In genomic region chr7:19956341-19956781, GRCm38 (mm10) we compare ENCODE assay signal across 8 mouse cellular contexts. TPM values are rescaled to one million over a fixed set of nuclear protein-coding genes. Genes with fewer than 3 reads are reported as not detected.
DNase-seq lines count a peak whose midpoint lies in the region; ATAC-seq and TF ChIP-seq lines count a peak whose summit lies in the region.

No protein-coding gene starts in this region.

- TF ChIP-seq CTCF in kidney, postnatal 0 days (IDR thresholded peaks at IDR 0.05; ENCODE audit: low read depth), result peak; percentile 92
- TF ChIP-seq CTCF in liver, postnatal 0 days (IDR thresholded peaks at IDR 0.05; ENCODE audit: low read depth), result peak; percentile 90

- DNase-seq in A20 (ENCODE audit: low read depth, low spot score), result peak; percentile 71
- DNase-seq in adrenal gland, adult 18-20 months (ENCODE audit: low spot score in 2 of 2), result peak; percentile 90 to 91
- peak; percentile 79 for DNase-seq in embryo, embryonic 11.5 days (ENCODE audit: low read depth, low spot score)
- peak; percentile 91 for DNase-seq in kidney, postnatal 0 days (ENCODE audit: low spot score)
- peak; percentile 87 for DNase-seq in liver, postnatal 0 days
- peak; percentile 97 for DNase-seq in testis, postnatal 10 days (ENCODE audit: low spot score)

- no peaks in the 10 kb centered on the region for H3K36me3 ChIP-seq in kidney, postnatal 0 days (ENCODE audit: insufficient read depth, low read length)
- no peaks in the 10 kb centered on the region for H3K36me3 ChIP-seq in liver, postnatal 0 days (replicated peaks; ENCODE audit: insufficient read depth, low read length)
- no peaks in the 10 kb centered on the region for H3K36me3 ChIP-seq in neural tube, embryonic 14.5 days (ENCODE audit: control insufficient read depth, insufficient read depth, low read length)

- no peak for TF ChIP-seq EP300 in liver, postnatal 0 days (IDR thresholded peaks at IDR 0.05; ENCODE audit: low read depth)

- no peak overlapping the region for H3K4me3 ChIP-seq in kidney, postnatal 0 days (replicated peaks; ENCODE audit: low read depth, low read length)
- no peak overlapping the region for H3K4me3 ChIP-seq in liver, postnatal 0 days (ENCODE audit: low read depth, low read length)
- no peak overlapping the region for H3K4me3 ChIP-seq in neural tube, embryonic 14.5 days (ENCODE audit: low read depth, low read length)

- no peaks in the 10 kb centered on the region for H3K4me1 ChIP-seq in kidney, postnatal 0 days (replicated peaks; ENCODE audit: insufficient read depth, low read length)
- H3K4me1 ChIP-seq in liver, postnatal 0 days (ENCODE audit: insufficient read depth), result no peaks in the 10 kb centered on the region
- H3K4me1 ChIP-seq in neural tube, embryonic 14.5 days (ENCODE audit: control insufficient read depth, insufficient read depth, low read length), result no peaks in the 10 kb centered on the region

- no peak overlapping the region for H3K27ac ChIP-seq in kidney, postnatal 0 days
- no peak overlapping the region for H3K27ac ChIP-seq in liver, postnatal 0 days (ENCODE audit: low read depth)
- no peak overlapping the region for H3K27ac ChIP-seq in neural tube, embryonic 14.5 days (ENCODE audit: low read depth, low read length)

- H3K9ac ChIP-seq in kidney, postnatal 0 days (ENCODE audit: low read depth, low read length), result no peak overlapping the region
- no peak overlapping the region for H3K9ac ChIP-seq in liver, postnatal 0 days (replicated peaks)
- no peak overlapping the region for H3K9ac ChIP-seq in neural tube, embryonic 14.5 days (replicated peaks; ENCODE audit: low read depth, low read length)

- peak; percentile 96 for ATAC-seq in granulocyte monocyte progenitor cell, adult 5-6 weeks (replicated peaks; ENCODE audit: poor library complexity, severe bottlenecking)
- 0 out of 2 replicates have a peak, but pooled peaks have one; percentile 57 for ATAC-seq in kidney, postnatal 0 days (replicated peaks; ENCODE audit: low FRiP score, low read depth)
- peak; percentile 80 for ATAC-seq in liver, postnatal 0 days
- peak; percentile 46; the same call in 1 of the 2 replicates for ATAC-seq in neural tube, embryonic 14.5 days (ENCODE audit: low read depth)

- no peaks in the 10 kb centered on the region for H3K9me3 ChIP-seq in kidney, postnatal 0 days (replicated peaks; ENCODE audit: low read length)
- no peaks in the 10 kb centered on the region for H3K9me3 ChIP-seq in liver, postnatal 0 days (ENCODE audit: low read length)
- H3K9me3 ChIP-seq in neural tube, embryonic 14.5 days (ENCODE audit: control insufficient read depth, low read length), result no peaks in the 10 kb centered on the region

- WGBS in kidney, postnatal 0 days, result 3% methylated on average over 7 of the region's 7 CpGs
- 2% methylated on average over 7 of the region's 7 CpGs for WGBS in liver, postnatal 0 days (ENCODE audit: insufficient replicate concordance)
- 2% methylated on average over 7 of the region's 7 CpGs for WGBS in neural tube, embryonic 14.5 days

- no peak overlapping the region for H3K4me2 ChIP-seq in kidney, postnatal 0 days (ENCODE audit: low read length)
- no peak overlapping the region for H3K4me2 ChIP-seq in liver, postnatal 0 days (ENCODE audit: low read depth, low read length)
- H3K4me2 ChIP-seq in neural tube, embryonic 14.5 days (ENCODE audit: low read depth, low read length), result no peak overlapping the region

- no peaks in the 10 kb centered on the region for H3K27me3 ChIP-seq in kidney, postnatal 0 days (ENCODE audit: insufficient read depth, low read length)
- H3K27me3 ChIP-seq in liver, postnatal 0 days (ENCODE audit: insufficient read depth, low read length), result no peaks in the 10 kb centered on the region
- H3K27me3 ChIP-seq in neural tube, embryonic 14.5 days (ENCODE audit: control insufficient read depth, insufficient read depth, low read length), result no peaks in the 10 kb centered on the region

RNA-seq across cellular contexts. Expression of gene Igsf23, which starts 5.8 kb away (rescaled TPM):
- total RNA-seq in adrenal gland, adult 18-20 months (2021), result not detected
- 3.4 TPM in 1 of 2 replicates, not detected in the other for total RNA-seq in granulocyte monocyte progenitor cell, adult 5-6 weeks (2014; fragmentation: Nextera tagmentation)
- not detected in 2 replicates for total RNA-seq in granulocyte monocyte progenitor cell, adult 5-6 weeks (2017)
- 0.10 and 0.13 TPM in 2 replicates for polyA plus RNA-seq in kidney, postnatal 0 days (2015; fragmentation: Nextera tagmentation; extraction: Ambion mirVana)
- 0.69 and 0.89 TPM in 2 replicates for polyA plus RNA-seq in liver, postnatal 0 days (2015; fragmentation: Nextera tagmentation; extraction: Ambion mirVana)
- not detected in 2 replicates for polyA plus RNA-seq in neural tube, embryonic 14.5 days (2014; fragmentation: Nextera tagmentation; extraction: Ambion mirVana)

RNA-seq across cellular contexts. Expression of gene Ceacam20, which starts 8.9 kb away (rescaled TPM):
- not detected for total RNA-seq in adrenal gland, adult 18-20 months (2021)
- not detected in 2 replicates for total RNA-seq in granulocyte monocyte progenitor cell, adult 5-6 weeks (2014; fragmentation: Nextera tagmentation)
- total RNA-seq in granulocyte monocyte progenitor cell, adult 5-6 weeks (2017), result not detected in 2 replicates
- not detected in 2 replicates for polyA plus RNA-seq in kidney, postnatal 0 days (2015; fragmentation: Nextera tagmentation; extraction: Ambion mirVana)
- not detected in 2 replicates for polyA plus RNA-seq in liver, postnatal 0 days (2015; fragmentation: Nextera tagmentation; extraction: Ambion mirVana)
- not detected in 2 replicates for polyA plus RNA-seq in neural tube, embryonic 14.5 days (2014; fragmentation: Nextera tagmentation; extraction: Ambion mirVana)

RNA-seq across cellular contexts. Expression of gene Nlrp9b, which starts 34.9 kb away (rescaled TPM):
- not detected for total RNA-seq in adrenal gland, adult 18-20 months (2021)
- not detected in 2 replicates for total RNA-seq in granulocyte monocyte progenitor cell, adult 5-6 weeks (2014; fragmentation: Nextera tagmentation)
- total RNA-seq in granulocyte monocyte progenitor cell, adult 5-6 weeks (2017), result not detected in 2 replicates
- polyA plus RNA-seq in kidney, postnatal 0 days (2015; fragmentation: Nextera tagmentation; extraction: Ambion mirVana), result not detected in 2 replicates
- not detected in 2 replicates for polyA plus RNA-seq in liver, postnatal 0 days (2015; fragmentation: Nextera tagmentation; extraction: Ambion mirVana)
- polyA plus RNA-seq in neural tube, embryonic 14.5 days (2014; fragmentation: Nextera tagmentation; extraction: Ambion mirVana), result not detected in 2 replicates

RNA-seq across cellular contexts. Expression of gene Pvr, which starts 35.4 kb away (rescaled TPM):
- total RNA-seq in adrenal gland, adult 18-20 months (2021), result 10 to 100 TPM; 20.8 to 32.4 TPM
- total RNA-seq in granulocyte monocyte progenitor cell, adult 5-6 weeks (2014; fragmentation: Nextera tagmentation), result 10.7 and 32.3 TPM in 2 replicates
- 10.9 and 11.3 TPM in 2 replicates for total RNA-seq in granulocyte monocyte progenitor cell, adult 5-6 weeks (2017)
- polyA plus RNA-seq in kidney, postnatal 0 days (2015; fragmentation: Nextera tagmentation; extraction: Ambion mirVana), result 7.3 and 7.8 TPM in 2 replicates
- 2.2 and 3.0 TPM in 2 replicates for polyA plus RNA-seq in liver, postnatal 0 days (2015; fragmentation: Nextera tagmentation; extraction: Ambion mirVana)
- 7.2 and 9.1 TPM in 2 replicates for polyA plus RNA-seq in neural tube, embryonic 14.5 days (2014; fragmentation: Nextera tagmentation; extraction: Ambion mirVana)

Comparison
In these comparisons a context has a peak if more than half of its experiments do, and no peak if none do; other contexts are left out.
1. ATAC-seq: peak in every context shown above with its lines; median percentile 96 in granulocyte monocyte progenitor cell, adult 5-6 weeks; 80 in liver, postnatal 0 days; 57 in kidney, postnatal 0 days; 46 in neural tube, embryonic 14.5 days.